Mouse (Mus musculus) cerebellum, postnatal 14 days (tissue): Measurements from ENCODE around the gene Dusp12.

Source experiments
- DNase-seq, 2 experiments: peaks; one replicate each; pipeline ENCODE4 v3.0.0; 2021; ENCODE audit warnings: mixed read lengths in 2 of 2

Dusp12 gene

DNA sequence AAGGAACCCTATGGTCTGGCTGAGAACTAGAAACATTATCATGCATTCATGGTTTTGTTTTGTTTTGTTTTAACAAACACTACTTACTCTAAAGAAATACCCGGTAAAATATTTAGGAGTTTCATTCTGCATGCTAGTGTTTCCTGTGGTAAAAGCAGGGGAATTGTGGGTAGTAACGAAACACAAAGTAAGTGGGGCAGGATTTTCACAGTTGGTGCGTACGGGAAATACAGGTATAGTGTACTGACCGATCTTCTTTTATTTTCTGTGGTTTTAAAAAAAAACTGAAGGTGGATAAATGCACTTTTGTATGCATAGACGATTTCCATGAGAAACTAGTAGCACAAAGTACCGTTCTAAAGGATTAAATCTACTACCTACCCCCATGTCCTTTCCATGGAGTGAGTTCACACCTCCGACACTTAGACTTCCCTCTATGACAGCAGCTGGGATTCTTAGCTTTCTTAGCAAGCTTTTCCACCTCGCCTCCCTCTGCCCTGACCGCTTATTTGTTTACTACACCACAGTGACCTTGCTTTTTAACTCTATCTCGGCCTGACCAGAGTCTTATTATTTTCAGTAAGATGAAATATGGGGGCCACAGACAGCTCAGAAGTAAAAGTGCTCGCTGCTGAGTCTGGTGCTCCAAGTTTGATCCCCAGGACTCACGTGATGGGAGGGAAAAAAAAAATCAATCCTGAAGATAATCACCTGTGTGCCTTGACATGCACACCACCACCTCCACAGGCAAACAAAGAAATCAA is 23.5 kb downstream of the Dusp12 start:
- no peak for DNase-seq

DNA sequence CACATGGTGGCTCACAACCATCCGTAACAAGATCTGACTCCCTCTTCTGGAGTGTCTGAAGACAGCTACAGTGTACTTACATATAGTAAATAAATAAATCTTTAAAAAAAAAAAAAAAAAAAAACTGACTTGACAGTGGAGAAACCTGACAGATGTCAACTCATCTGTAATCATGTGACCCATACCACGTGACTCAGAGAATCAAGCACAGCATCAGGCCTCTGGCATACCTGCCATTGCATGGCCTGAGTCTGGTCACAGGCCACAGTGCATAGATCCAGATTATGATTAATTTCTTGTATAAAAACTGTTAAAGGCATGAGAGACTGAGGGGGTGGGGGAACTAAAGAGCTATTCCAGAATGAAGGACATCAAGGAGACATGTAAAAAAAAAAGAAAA is 26.5 kb downstream of the Dusp12 start:
- DNase-seq, result no peak

DNA sequence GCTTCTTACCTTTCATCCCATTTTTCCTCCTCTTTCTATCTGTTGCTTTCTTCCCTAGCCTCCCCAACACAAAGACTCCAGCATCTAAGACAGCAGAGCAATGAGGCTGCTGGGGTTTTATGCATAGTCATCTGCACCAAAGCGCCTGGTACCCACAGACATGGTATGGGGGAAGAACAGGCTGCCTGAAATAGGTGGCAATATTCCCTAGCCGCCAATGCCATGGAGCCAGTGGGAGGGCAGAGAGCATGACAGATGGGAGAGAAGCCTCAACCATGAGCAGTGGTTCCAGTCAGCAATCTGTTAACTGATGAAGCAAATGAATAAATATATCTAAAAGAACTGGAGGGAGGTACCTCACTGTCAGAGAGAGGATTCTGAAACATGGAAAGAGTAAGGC is 28.0 kb downstream of the Dusp12 start:
- DNase-seq, result peak; percentile 29 to 45

DNA sequence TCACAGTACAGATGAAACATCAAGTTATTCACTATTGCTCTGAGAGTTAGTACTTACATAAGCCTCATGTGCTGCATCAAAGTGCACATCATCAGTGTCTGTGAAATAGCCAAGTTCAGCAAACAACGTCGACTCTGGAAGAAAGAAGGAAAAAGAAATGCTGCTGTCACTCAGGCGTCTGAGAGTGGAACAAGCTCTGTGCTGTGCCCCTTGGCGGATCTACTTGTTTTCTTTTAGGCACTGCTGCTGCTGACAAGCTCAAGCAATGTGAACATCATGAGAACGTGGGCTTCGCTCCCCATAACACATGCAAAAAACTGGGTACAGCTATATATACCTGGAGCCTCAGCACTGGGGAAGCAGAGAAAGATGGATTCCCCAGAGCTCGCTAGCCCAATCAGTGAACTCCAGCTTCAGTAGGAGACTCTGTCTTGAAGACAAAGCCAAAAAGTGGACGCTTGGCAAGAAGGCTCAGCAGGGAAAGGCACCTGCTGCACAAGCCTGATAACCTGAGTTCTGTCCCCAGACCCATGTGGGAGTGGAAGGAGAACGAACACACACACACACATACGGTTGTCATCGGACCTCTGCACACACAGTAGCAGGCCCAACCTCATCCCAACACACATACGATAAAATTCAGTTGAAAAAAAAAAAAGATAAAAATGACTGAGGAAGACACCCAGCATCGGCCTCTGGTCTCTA is 30.1 kb downstream of the Dusp12 start:
- DNase-seq, result no peak

DNA sequence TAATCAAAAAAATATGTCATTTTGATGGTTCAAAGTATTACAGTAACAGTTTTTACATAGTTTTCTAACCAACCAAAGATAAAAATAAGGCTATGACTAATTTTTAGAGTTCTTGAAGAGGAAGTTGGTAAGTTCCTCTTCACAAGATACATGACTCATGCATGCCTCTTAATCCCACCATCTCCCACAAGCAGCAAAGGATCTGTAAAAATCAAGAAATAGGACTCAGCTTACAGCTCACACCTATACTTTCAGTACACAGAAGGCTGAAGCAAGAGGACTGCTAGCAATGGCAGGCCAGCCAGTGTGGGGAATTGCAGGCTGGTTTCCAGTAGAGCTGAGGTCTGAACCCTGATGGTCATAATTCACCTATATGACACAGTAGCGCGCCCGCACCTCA is 31.7 kb downstream of the Dusp12 start:
- DNase-seq, result no peak

DNA sequence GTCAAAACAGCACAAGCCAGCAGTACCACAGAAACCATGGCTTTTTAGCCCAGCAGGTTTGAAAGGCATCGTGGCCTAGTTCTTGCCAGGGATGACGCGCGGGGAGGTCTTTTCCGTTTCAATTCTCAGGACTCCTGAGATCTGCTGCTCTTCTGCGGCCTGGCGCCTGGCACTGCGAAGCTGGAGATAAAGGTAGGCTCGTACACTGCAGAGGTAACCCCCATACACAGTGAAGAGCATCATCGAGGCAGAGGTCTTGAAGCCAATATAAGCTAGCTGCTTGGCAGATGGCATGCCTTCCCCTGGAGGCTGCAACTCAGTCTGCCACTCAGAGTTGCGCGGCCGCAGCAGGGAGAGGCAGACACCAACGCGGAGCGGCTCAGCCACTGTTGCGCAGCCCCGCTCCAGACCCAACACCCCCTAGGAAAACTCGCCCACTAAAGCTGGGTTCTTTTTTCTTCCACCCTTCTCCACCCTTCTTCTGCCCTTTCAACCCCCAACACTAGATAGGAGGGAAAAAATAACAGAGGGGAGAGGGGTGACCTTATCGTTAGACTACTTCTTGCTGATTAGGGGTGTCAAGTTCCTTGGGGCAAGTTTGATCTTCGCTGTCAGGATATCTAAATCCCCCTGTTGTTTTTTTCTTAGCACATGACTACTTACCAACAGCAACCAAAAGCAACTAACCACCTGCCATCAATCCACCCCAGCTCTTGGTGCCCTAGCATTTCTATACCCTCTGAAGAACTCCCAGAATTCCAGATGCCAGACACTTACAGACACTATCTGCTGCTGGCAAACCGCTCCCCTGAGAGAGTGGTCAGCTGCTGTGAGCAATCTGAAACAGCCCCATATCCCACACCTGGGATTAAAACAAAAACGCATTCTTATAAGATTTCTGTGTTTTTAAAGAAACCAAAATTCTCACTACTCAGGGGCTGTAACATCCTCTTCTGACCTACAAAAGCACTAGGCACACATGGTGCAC is 34.4 kb downstream of the Dusp12 start:
- no peak for DNase-seq

DNA sequence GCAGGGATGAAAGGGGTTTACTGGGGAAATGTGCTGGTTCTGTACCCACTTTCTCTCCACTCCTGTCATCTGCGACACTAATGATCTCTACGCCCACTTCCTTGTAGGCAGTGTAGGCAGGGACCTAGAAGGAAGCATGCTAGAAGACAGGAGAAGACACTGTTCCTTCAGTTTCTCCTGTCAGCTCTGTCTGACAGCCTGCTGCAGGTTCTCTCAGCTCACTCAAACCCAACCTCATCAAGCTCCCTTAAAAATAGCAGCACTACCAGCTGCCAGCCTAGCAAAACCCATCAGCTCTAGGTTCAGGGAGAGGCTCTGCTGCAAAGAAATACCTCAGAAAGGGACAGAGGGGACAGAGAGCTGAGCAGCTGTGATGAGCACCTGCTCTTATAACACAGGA is 35.3 kb downstream of the Dusp12 start:
- DNase-seq, result no peak

DNA sequence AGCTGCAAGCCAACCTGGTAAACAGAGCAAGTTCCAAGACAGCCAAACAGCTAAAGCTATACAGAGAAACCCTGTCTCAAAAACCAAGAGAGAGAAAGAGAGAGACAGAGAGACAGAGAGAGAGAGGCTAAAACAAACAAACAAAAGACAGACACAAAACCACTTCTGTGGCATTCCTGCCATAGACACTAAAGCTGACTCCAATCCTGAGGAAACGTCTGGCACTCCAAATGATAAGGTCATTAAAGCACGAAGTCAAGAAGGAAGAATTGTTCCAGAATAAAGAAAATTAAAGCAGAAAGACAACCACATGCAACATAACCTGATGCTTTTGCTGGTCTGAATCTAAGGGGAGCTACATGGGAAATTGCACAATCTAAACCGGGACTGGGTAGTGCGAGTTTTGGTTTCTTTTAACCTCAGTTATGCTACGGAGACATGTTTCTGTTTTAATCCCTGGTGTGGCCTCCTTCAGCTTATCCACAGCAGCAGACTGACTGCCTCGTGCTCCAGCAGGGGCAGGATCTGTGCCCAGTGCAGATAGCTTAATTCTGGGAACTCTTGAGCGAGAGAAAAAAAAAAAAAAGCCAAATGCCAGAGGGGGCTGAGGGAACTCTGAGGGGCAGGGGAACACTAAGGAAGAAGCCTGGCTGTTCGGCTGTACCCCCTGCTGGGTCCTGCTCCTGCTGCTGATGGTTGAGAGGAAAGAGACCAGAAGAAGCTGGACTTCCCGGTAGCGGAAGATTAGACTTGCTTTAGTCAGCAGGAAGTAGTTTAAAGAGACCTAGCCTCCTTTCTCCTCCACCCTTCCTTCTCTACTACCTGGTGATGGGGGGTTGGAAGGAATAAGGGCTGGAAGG is 39.7 kb downstream of the Dusp12 start:
- DNase-seq, result peak; percentile 10 to 20

DNA sequence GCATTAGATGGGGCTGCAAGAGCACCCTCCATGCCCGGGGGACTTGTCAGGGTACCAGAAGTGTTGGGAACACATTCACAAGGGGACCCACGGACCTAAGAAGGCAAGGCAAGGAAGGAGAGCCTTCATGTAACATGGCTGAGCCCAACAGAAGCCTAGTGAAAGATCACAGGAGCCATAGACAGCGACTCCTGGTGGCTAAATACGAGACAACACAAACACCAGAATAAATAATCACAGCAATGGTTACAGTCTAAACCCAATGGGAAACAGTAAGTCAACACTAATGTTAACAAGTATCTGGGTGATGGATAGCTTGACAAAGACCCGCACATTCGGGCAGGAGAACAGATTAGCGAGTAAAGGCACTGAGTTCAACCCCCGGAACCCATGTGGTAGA is 41.0 kb downstream of the Dusp12 start:
- DNase-seq, result peak; percentile 23 to 36

DNA sequence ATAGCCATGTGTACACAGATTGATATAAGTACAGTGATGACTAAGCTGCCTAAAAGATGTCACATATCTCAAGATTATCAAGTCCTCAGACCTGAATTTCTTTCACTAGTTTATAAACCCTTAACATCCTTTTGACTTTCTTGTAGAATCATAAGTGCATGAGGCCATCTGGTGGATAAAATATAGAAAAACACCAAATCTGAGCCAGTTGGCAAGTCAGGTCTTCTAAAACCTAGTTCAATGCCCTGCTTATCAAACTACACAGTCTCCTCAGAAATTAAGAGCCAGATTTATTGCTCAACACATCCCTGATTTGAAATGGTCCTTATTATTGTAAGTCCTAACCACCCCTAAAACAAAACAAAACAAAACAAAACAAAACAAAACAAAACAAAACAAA is 45.7 kb downstream of the Dusp12 start:
- DNase-seq, result peak in 1 of 2 experiments; percentile 38

DNA sequence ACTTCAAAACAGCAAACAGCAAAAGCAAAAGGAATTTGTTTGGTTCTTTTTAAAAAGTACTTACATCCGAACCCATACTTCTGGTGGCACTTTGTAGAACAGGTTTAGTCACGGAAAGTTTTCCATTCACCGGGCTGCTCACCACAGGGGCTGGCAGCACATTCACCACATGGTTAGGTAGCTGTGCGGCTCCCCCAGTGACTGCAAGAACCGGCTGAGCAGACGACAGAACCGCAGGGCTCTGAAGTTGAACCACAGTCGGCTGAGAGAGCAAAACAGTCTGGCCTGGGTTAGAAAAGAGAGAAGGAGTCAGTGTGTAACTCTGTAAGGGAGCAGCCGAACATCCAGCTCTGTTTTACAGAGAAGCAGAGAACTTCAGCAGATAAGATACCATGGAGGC is 50.6 kb downstream of the Dusp12 start:
- peak; percentile 36 to 38 for DNase-seq

DNA sequence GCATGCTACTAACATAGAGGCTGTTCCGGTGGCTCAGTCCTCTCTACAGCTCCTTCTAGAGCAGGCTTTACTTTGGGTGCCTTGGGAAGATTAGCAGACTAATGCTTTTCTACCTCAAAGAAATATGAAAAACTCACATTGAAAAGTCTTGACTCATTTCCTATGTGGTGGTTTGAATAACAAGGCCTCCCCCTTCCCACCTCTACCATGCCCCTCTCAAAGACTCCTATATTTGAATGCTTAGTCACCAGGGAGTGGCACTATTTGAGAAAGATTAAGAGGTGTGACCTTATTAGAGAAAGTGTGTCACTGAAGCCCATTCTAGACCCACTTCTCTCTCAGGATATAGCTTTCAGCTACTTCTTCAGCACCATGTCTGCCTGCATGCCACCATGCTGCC is 55.6 kb downstream of the Dusp12 start:
- no peak for DNase-seq

DNA sequence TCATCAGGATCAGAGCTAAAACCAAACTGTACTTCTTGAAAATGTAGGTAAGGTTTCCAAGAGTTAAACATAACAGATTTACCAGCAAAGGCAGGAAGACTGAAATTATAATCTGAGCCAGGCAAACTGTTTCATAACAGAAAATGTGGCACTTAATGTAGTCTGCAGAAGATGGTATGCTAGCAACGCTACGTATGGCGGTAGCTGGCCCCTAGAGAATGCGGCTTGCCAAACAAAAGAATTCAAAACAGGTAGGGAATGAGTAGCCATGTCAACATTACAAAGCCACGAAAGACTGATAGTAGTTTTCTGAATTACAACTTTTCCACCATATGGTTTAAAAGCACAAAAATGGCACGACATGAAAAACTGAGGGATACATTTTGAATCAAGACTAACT is 56.0 kb downstream of the Dusp12 start:
- no peak for DNase-seq
